Mouse (Mus musculus) thymus, adult 2 months (tissue): ENCODE measurements around the gene Erc2. TPM values are rescaled to one million over a fixed set of nuclear protein-coding genes. Genes with fewer than 3 reads are reported as not detected.

Experiments
- DNase-seq: peaks from one replicate; pipeline ENCODE4 v3.0.0; 2021
- H3K27ac ChIP-seq: fragments of 200-500 bp; 2 replicates; pipeline ENCODE4 v1.5.1; 2012; ENCODE audit warnings: low read length, control low read depth; ENCODE audit not compliant: control insufficient read depth, insufficient read depth
- H3K27me3 ChIP-seq: fragments of 200-500 bp; 2 replicates; pipeline ENCODE4 v1.6.1; 2012; ENCODE audit warnings: mild to moderate bottlenecking, low read length, moderate library complexity, mixed read lengths; ENCODE audit not compliant: control insufficient read depth, insufficient read depth
- H3K36me3 ChIP-seq: fragments of 200-500 bp; 2 replicates; pipeline ENCODE4 v1.6.1; 2012; ENCODE audit warnings: mild to moderate bottlenecking, low read length, moderate library complexity; ENCODE audit not compliant: control insufficient read depth, insufficient read depth
- H3K4me1 ChIP-seq: fragments of 200-500 bp; replicated peaks from 2 replicates; pipeline ENCODE4 v1.6.1; 2012; ENCODE audit warnings: low read length; ENCODE audit not compliant: control insufficient read depth, insufficient read depth
- H3K4me3 ChIP-seq: fragments of 200-500 bp; 2 replicates; pipeline ENCODE4 v1.5.1; 2012; ENCODE audit warnings: mild to moderate bottlenecking, low read length, control low read depth, moderate library complexity; ENCODE audit not compliant: control insufficient read depth, insufficient read depth
- CTCF ChIP-seq: fragments of 200-500 bp; IDR thresholded peaks from 2 replicates; pipeline ENCODE4 v1.5.1; 2012; ENCODE audit warnings: mild to moderate bottlenecking, control low read depth, low read length, moderate library complexity, borderline replicate concordance; ENCODE audit not compliant: control insufficient read depth, poor library complexity, insufficient read depth; ENCODE audit errors: extremely low read depth
- POLR2A ChIP-seq: fragments of 200-500 bp; IDR thresholded peaks from 2 replicates; pipeline ENCODE4 v1.6.1; 2012; ENCODE audit warnings: mild to moderate bottlenecking, low read length, control low read depth, moderate library complexity; ENCODE audit not compliant: control insufficient read depth, poor library complexity, insufficient read depth; ENCODE audit errors: extremely low read depth
- whole genome bisulfite sequencing: fragments of 180-500 bp; shearing (Covaris S2); methylation state at CpG from one replicate; pipeline ENCODE4 v1.1.7; 2018; 5-methylcytosine and 5-hydroxymethylcytosine counted together
- polyA plus RNA-seq: library from polyadenylated mRNA; depleted of rRNA; stranded (reverse); fragments of >200 nt; gene quantifications from 2 replicates; pipeline ENCODE4 v1.2.3, GENCODE M21; 2012

The Erc2 gene
- polyA plus RNA-seq, 1 experiment = 0.18 TPM

DNA sequence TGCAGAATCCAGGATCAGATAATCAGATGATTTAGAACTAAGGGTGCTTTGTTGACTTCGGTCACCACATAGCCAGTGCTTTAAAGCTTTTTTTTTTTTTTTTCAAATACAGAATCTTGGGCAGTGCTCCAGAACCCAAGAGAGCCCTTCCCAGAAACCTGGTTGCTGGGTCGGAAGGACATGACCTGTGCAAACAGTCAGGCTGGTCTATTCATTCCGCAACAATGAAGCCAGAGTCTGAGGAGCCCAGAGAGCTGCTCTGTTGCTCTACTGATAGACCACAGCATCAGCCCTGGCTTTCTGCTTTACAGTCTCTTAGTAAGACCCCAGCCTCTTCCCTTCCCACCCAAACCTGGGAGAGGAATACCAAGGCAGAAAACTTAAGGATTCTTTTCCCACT lies 755.3 kb downstream of the Erc2 start:
- Histone ChIP-seq H3K27me3 (no peaks in the 10 kb centered on the region), H3K4me1 (no peaks in the 10 kb centered on the region), H3K27ac (no peak overlapping the region), H3K36me3 (no peaks in the 10 kb centered on the region), H3K4me3 (no peak overlapping the region)
- 87% methylated on average over 3 of the region's 3 CpGs for WGBS
- TF ChIP-seq CTCF = no peak
- TF ChIP-seq POLR2A = no peak
- no peak for DNase-seq

DNA sequence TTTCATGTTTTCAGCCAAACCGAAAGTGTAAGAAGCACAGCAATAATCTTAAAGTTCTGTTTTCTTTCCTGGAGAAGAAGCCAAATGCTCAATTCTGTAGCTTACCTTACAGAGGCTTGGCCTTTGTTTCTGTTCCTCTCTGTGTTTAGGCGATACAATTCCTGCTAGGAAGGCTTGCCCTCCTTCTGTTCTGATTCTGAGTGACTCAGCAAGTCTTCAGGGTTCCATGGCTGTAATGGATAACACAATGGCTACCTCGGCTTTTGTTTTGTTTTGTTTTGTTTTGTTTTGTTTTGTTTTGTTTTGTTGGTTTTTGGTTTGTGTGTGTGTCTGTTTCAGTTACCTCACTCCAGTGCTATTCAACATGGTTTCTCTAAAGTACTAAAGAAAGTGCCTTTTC lies 757.9 kb downstream of the Erc2 start:
- H3K36me3 ChIP-seq = no peaks in the 10 kb centered on the region
- DNase-seq = no peak
- WGBS = 69% methylated on average over 3 of the region's 3 CpGs
- H3K27me3 ChIP-seq = no peaks in the 10 kb centered on the region
- no peaks in the 10 kb centered on the region for H3K4me1 ChIP-seq
- H3K4me3 ChIP-seq = no peak overlapping the region
- TF ChIP-seq POLR2A (no peak), CTCF (no peak)
- no peak overlapping the region for H3K27ac ChIP-seq

DNA sequence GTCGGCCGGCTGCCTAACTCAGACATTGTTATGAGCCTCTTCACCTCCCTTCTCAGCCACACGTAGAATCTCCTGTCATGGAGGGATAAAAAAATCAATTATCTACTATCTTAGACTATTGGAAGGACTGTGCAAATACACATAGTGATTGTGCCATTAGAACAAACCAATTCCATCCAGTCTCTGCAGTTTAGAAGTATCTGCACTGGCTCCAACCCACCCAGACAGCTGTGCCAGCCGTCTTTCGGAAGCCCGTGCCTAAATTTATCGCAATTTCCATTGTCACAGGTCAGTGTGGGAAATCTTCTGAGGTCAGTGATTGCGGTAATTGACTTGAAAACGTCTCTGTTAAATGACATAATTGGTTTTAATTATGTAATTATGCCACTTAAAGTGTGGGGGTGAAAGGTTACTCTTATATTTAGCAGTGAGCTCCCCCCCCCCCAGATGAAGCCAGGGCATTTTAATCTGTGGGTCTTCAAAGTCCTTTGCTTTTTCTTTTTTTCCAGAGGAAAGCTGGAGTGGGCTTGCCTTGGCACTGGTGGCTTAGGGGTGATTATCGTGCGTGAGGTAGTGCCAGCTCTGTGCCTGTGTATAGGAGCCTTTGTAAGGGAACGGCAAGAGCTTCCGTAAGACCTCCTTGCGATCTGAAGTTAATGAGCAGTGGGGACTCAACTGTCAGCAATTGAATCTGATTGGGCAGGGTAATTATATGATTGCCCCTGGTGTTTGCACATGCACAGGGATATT lies 759.7 kb downstream of the Erc2 start:
- Histone ChIP-seq H3K27me3 (no peaks in the 10 kb centered on the region), H3K36me3 (no peaks in the 10 kb centered on the region), H3K4me1 (no peaks in the 10 kb centered on the region), H3K27ac (no peak overlapping the region), H3K4me3 (no peak overlapping the region)
- TF ChIP-seq POLR2A (no peak), CTCF (no peak)
- no peak for DNase-seq
- WGBS = 92% methylated on average over 14 of the region's 14 CpGs

DNA sequence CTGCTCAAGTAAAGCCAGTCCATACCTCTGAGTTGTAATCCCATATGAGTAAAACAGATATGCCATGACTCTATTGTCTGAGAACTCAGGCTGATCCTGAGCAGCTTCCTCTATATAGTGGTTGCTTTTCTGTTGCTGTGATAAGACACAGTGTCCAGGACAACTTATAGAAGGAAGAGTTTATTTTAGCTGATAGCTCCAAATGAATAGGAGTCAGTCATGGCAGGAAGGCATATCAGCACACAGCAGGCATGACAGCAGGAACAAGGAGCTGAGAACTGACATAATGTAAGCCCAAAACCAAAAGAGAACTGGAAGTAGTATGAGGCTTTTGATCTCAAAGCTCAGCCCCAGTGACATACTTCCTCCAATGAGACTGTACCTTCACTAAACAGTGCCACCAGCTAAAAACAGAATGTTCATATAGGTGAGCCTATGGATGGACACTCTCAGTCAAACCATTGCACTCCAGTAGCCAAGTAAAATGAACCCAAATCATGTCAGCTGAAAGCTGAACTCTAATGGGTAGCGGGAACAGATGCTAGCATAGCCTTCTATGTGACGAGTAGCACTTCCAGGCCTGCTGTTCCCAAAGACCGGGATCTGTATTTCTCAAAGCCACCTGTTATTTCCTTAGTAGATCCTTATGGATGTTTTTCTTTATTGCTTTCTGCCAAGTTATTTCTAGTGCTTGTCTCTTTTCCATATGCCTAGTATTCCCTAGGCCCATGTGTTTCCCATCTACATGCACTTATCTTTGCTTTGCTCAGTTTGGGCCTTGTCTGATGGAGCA lies 764.8 kb downstream of the Erc2 start:
- Histone ChIP-seq H3K27ac (no peak overlapping the region), H3K4me3 (no peak overlapping the region), H3K4me1 (no peaks in the 10 kb centered on the region), H3K27me3 (no peaks in the 10 kb centered on the region), H3K36me3 (no peaks in the 10 kb centered on the region)
- TF ChIP-seq POLR2A = no peak
- no peak for TF ChIP-seq CTCF
- WGBS = 95% methylated on average over 3 of the region's 3 CpGs
- DNase-seq = no peak

DNA sequence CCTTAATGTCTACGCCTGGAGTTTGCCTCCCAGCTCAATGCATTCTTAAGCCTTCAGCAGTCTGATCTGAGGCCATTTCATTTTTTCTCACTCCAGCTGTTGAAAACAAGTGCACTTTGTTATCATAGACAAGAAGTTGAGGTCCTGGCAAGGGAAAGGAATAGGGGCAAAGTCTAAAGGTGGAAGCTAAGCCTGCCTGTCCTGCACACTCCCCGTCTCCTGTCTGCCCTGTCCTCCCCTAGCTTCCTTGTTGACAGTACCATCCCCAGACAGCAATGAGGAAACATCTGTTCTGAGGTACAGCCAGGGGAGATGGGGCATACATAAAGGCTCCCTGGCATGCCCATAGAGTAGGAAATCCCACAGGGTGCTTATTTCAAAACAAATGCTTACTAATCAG lies 776.7 kb downstream of the Erc2 start:
- Histone ChIP-seq H3K4me3 (no peak overlapping the region), H3K27ac (no peak overlapping the region)
- DNase-seq = no peak

DNA sequence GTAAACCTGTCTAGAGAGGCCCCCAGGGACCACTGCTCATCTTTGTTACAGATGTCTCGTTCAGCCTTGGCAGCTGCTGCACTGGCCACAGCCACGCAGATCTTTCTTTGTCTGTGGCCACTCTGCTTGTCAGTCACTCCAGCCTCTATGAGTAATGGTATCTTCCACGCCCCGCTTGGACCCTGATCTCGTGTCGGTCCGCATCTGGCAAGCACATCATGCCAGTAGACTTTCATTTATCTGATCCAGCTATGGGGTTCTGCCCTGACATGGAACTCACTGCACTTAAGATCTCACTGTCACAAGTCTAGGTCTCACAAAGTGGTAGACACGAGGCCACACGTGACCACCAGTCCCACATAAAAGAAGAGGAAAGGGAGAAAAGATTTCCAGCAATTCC lies 777.7 kb downstream of the Erc2 start:
- Histone ChIP-seq H3K36me3 (no peaks in the 10 kb centered on the region), H3K27ac (no peak overlapping the region)
- 91% methylated on average over 9 of the region's 9 CpGs for WGBS

More for the DNA sequence above, 776.7 kb downstream of the Erc2 start:
- TF ChIP-seq CTCF (no peak), POLR2A (no peak)
- no peaks in the 10 kb centered on the region for H3K27me3 ChIP-seq
- 74% methylated on average over 2 of the region's 2 CpGs for WGBS
- H3K36me3 ChIP-seq = no peaks in the 10 kb centered on the region
- H3K4me1 ChIP-seq = no peaks in the 10 kb centered on the region

More for the DNA sequence above, 777.7 kb downstream of the Erc2 start:
- TF ChIP-seq POLR2A (no peak), CTCF (no peak)
- Histone ChIP-seq H3K4me3 (no peak overlapping the region), H3K4me1 (no peaks in the 10 kb centered on the region), H3K27me3 (no peaks in the 10 kb centered on the region)
- no peak for DNase-seq
